Mouse (Mus musculus) hindbrain, postnatal 0 days (tissue): ENCODE results near the gene Bola2. TPM values are rescaled to one million over a fixed set of nuclear protein-coding genes. Genes with fewer than 3 reads are reported as not detected.

Experiments used
- ATAC-seq: fragments of 200-750 bp; cut with Nextera tagmentation; 2 replicates; pipeline ENCODE4 v1.8.0; 2017; ENCODE audit warnings: mild to moderate bottlenecking, moderate TSS enrichment, moderate library complexity
- DNase-seq: peaks from one replicate; pipeline ENCODE4 v3.0.0-alpha.2; 2015; ENCODE audit warnings: low spot score
- H3K27ac ChIP-seq: fragments of 300-500 bp; sonication (generic); 2 replicates; pipeline ENCODE4 v1.5.1; 2014; ENCODE audit warnings: mild to moderate bottlenecking
- H3K27me3 ChIP-seq: fragments of 300-500 bp; sonication (generic); 2 replicates; pipeline ENCODE4 v1.6.1; 2014; ENCODE audit warnings: low read length, mixed read lengths; ENCODE audit not compliant: insufficient read depth
- H3K36me3 ChIP-seq: fragments of 300-500 bp; sonication (generic); 2 replicates; pipeline ENCODE4 v1.6.1; 2014; ENCODE audit warnings: low read length, mixed read lengths; ENCODE audit not compliant: insufficient read depth
- H3K4me1 ChIP-seq: fragments of 300-500 bp; sonication (generic); 2 replicates; pipeline ENCODE4 v1.6.1; 2014; ENCODE audit warnings: antibody characterized with exemption, low read length, mixed read lengths; ENCODE audit not compliant: insufficient read depth
- H3K4me2 ChIP-seq: fragments of 300-500 bp; sonication (generic); 2 replicates; pipeline ENCODE4 v1.6.1; 2014; ENCODE audit warnings: low read depth, mild to moderate bottlenecking, low read length, moderate library complexity, mixed read lengths
- H3K4me3 ChIP-seq: fragments of 300-500 bp; sonication (generic); 2 replicates; pipeline ENCODE4 v1.5.1; 2014; ENCODE audit warnings: low read length
- H3K9ac ChIP-seq: fragments of 300-500 bp; sonication (generic); replicated peaks from 2 replicates; pipeline ENCODE4 v1.6.1; 2014; ENCODE audit warnings: mild to moderate bottlenecking, low read length, moderate library complexity, mixed read lengths
- H3K9me3 ChIP-seq: fragments of 300-500 bp; sonication (generic); 2 replicates; pipeline ENCODE4 v1.6.1; 2016; ENCODE audit warnings: low read length, mixed read lengths
- CTCF ChIP-seq: IDR thresholded peaks from 2 replicates; pipeline ENCODE4 v1.5.1; 2016; ENCODE audit warnings: antibody characterized with exemption, control low read depth, low read depth
- WGBS: fragments of 180-500 bp; shearing (Covaris S2); extraction: QIAGEN DNeasy Blood & Tissue Kit; methylation state at CpG from one replicate; pipeline ENCODE4 v1.1.7; 2014; 5-methylcytosine and 5-hydroxymethylcytosine counted together
- polyA plus RNA-seq: library from polyadenylated mRNA; unstranded; fragments of >200 nt; fragmentation: Nextera tagmentation; extraction: Ambion mirVana; gene quantifications from 2 replicates; pipeline ENCODE4 v1.2.1, GENCODE M21; 2015
- total RNA-seq: library from RNA; depleted of rRNA; stranded (reverse); fragments of >200 nt; gene quantifications from 2 replicates; pipeline ENCODE4 v1.2.3, GENCODE M21; 2014; rRNA removed

The Bola2 gene
- total and polyA plus RNA-seq, 2 experiments from 2014 or later = 122 to 164 TPM

GRCm38 (mm10) chr7:126740132-126740735 lies 45.0 kb downstream of the Bola2 start:
- Histone ChIP-seq H3K4me3 (no peak overlapping the region), H3K9ac (no peak overlapping the region), H3K36me3 (no peaks in the 10 kb centered on the region), H3K27ac (no peak overlapping the region), H3K4me2 (peak overlapping the region; percentile 27; the same call in 1 of the 2 replicates), H3K27me3 (no peaks in the 10 kb centered on the region), H3K4me1 (no peaks in the 10 kb centered on the region; the same call in 1 of the 2 replicates), H3K9me3 (no peaks in the 10 kb centered on the region)
- WGBS = 55% methylated on average over 13 of the region's 13 CpGs
- DNase-seq (peak; percentile 13), ATAC-seq (peak; percentile 81)
- no peak for TF ChIP-seq CTCF

GRCm38 (mm10) chr7:126740977-126741376 lies 45.8 kb downstream of the Bola2 start:
- no peaks in the 10 kb centered on the region for H3K36me3 ChIP-seq
- no peak overlapping the region for H3K4me3 ChIP-seq
- ATAC-seq (no peak), DNase-seq (no peak)
- no peak overlapping the region for H3K27ac ChIP-seq
- H3K9me3 ChIP-seq = no peaks in the 10 kb centered on the region
- no peak overlapping the region for H3K9ac ChIP-seq
- H3K27me3 ChIP-seq = no peaks in the 10 kb centered on the region
- no peaks in the 10 kb centered on the region; the same call in 1 of the 2 replicates for H3K4me1 ChIP-seq
- WGBS = 76% methylated on average over 5 of the region's 5 CpGs
- no peak overlapping the region for H3K4me2 ChIP-seq
- TF ChIP-seq CTCF = no peak

- no peak overlapping the region for H3K4me3 ChIP-seq
- H3K27ac ChIP-seq = no peak overlapping the region
- no peaks in the 10 kb centered on the region for H3K36me3 ChIP-seq
- H3K9me3 ChIP-seq = no peaks in the 10 kb centered on the region
- H3K4me1 ChIP-seq = no peaks in the 10 kb centered on the region; the same call in 1 of the 2 replicates
- no peak overlapping the region for H3K9ac ChIP-seq
- no peaks in the 10 kb centered on the region for H3K27me3 ChIP-seq
- DNase-seq (no peak), ATAC-seq (no peak)
- 88% methylated on average over 5 of the region's 5 CpGs for WGBS
- no peak for TF ChIP-seq CTCF
- no peak overlapping the region for H3K4me2 ChIP-seq
Observed at GRCm38 (mm10) chr7:126741452-126741851, 46.3 kb downstream of the Bola2 start.

GRCm38 (mm10) chr7:126741964-126742482 lies 46.8 kb downstream of the Bola2 start:
- Histone ChIP-seq H3K4me1 (no peaks in the 10 kb centered on the region; the same call in 1 of the 2 replicates), H3K9ac (no peak overlapping the region), H3K27ac (no peak overlapping the region), H3K4me2 (no peak overlapping the region), H3K27me3 (no peaks in the 10 kb centered on the region), H3K9me3 (no peaks in the 10 kb centered on the region), H3K4me3 (no peak overlapping the region), H3K36me3 (no peaks in the 10 kb centered on the region)
- no peak for TF ChIP-seq CTCF
- 91% methylated on average over 13 of the region's 13 CpGs for WGBS
- ATAC-seq (no peak), DNase-seq (no peak)

- 89% methylated on average over 12 of the region's 12 CpGs for WGBS
- no peak for TF ChIP-seq CTCF
Observed at GRCm38 (mm10) chr7:126746066-126746465, 50.9 kb downstream of the Bola2 start.

GRCm38 (mm10) chr7:126746798-126747197 lies 51.6 kb downstream of the Bola2 start:
- 37% methylated on average over 6 of the region's 6 CpGs for WGBS
- H3K4me3 ChIP-seq = no peak overlapping the region
- H3K27me3 ChIP-seq = no peaks in the 10 kb centered on the region
- H3K27ac ChIP-seq = no peak overlapping the region
- TF ChIP-seq CTCF = no peak
- no peak overlapping the region for H3K4me2 ChIP-seq
- DNase-seq (no peak), ATAC-seq (no peak)
- H3K9ac ChIP-seq = no peak overlapping the region
- no peaks in the 10 kb centered on the region for H3K36me3 ChIP-seq
- no peaks in the 10 kb centered on the region for H3K9me3 ChIP-seq
- H3K4me1 ChIP-seq = no peaks in the 10 kb centered on the region

More at GRCm38 (mm10) chr7:126746066-126746465, 50.9 kb downstream of the Bola2 start:
- H3K4me3 ChIP-seq = no peak overlapping the region
- ATAC-seq (no peak), DNase-seq (no peak)
- H3K4me1 ChIP-seq = no peaks in the 10 kb centered on the region
- H3K27me3 ChIP-seq = no peaks in the 10 kb centered on the region
- H3K9me3 ChIP-seq = no peaks in the 10 kb centered on the region
- H3K36me3 ChIP-seq = no peaks in the 10 kb centered on the region
- H3K9ac ChIP-seq = no peak overlapping the region
- no peak overlapping the region for H3K4me2 ChIP-seq
- H3K27ac ChIP-seq = no peak overlapping the region

GRCm38 (mm10) chr7:126748824-126749223 lies 53.6 kb downstream of the Bola2 start:
- WGBS = 82% methylated on average over 7 of the region's 7 CpGs
- Histone ChIP-seq H3K4me3 (no peak overlapping the region), H3K9me3 (no peaks in the 10 kb centered on the region), H3K36me3 (no peaks in the 10 kb centered on the region), H3K9ac (no peak overlapping the region), H3K27me3 (no peaks in the 10 kb centered on the region), H3K4me1 (no peaks in the 10 kb centered on the region), H3K4me2 (no peak overlapping the region), H3K27ac (no peak overlapping the region)
- no peak for ATAC-seq
- DNase-seq = no peak
- no peak for TF ChIP-seq CTCF

Other genes with a start within 250 kb of the Bola2 start
- 0.99 and 5.4 TPM in 2 replicates for gene Atp2a1, start 232.3 kb upstream of the Bola2 start, total RNA-seq
- 0.40 and 0.68 TPM in 2 replicates for gene Atp2a1, start 232.3 kb upstream of the Bola2 start, polyA plus RNA-seq
- 34.1 and 41.1 TPM in 2 replicates for gene Sh2b1, start 220.0 kb upstream of the Bola2 start, total RNA-seq
- gene Sh2b1, start 220.0 kb upstream of the Bola2 start, polyA plus RNA-seq = 50.4 and 54.5 TPM in 2 replicates
- gene Tufm, start 208.0 kb upstream of the Bola2 start, total RNA-seq = 62.5 and 66.1 TPM in 2 replicates
- gene Tufm, start 208.0 kb upstream of the Bola2 start, polyA plus RNA-seq = 106 TPM in 2 replicates
- gene Atxn2l, start 192.0 kb upstream of the Bola2 start, total RNA-seq = 71.1 and 72.3 TPM in 2 replicates
- gene Atxn2l, start 192.0 kb upstream of the Bola2 start, polyA plus RNA-seq = 45.9 and 54.0 TPM in 2 replicates
- gene Eif3c, start 129.0 kb upstream of the Bola2 start, total RNA-seq = 112 and 118 TPM in 2 replicates
- gene Eif3c, start 129.0 kb upstream of the Bola2 start, polyA plus RNA-seq = 198 and 204 TPM in 2 replicates
- gene Apobr, start 110.5 kb upstream of the Bola2 start, total RNA-seq = 0.25 and 6.3 TPM in 2 replicates
- gene Apobr, start 110.5 kb upstream of the Bola2 start, polyA plus RNA-seq = 0.47 and 0.50 TPM in 2 replicates
- 27.7 and 34.2 TPM in 2 replicates for gene Cln3, start 109.6 kb upstream of the Bola2 start, total RNA-seq
- gene Cln3, start 109.6 kb upstream of the Bola2 start, polyA plus RNA-seq = 22.3 and 25.1 TPM in 2 replicates
- gene Il27, start 100.5 kb upstream of the Bola2 start, total RNA-seq = 0.94 TPM in 1 of 2 replicates, not detected in the other
- not detected in 2 replicates for gene Il27, start 100.5 kb upstream of the Bola2 start, polyA plus RNA-seq
- 5.9 and 6.7 TPM in 2 replicates for gene Nupr1, start 64.5 kb upstream of the Bola2 start, total RNA-seq
- gene Nupr1, start 64.5 kb upstream of the Bola2 start, polyA plus RNA-seq = 19.1 and 19.5 TPM in 2 replicates
- 35.1 and 36.3 TPM in 2 replicates for gene Sgf29, start 46.1 kb upstream of the Bola2 start, total RNA-seq
- gene Sgf29, start 46.1 kb upstream of the Bola2 start, polyA plus RNA-seq = 47.0 and 49.9 TPM in 2 replicates
- gene Sult1a1, start 19.0 kb upstream of the Bola2 start, total RNA-seq = 22.1 and 34.8 TPM in 2 replicates
- 19.4 and 22.4 TPM in 2 replicates for gene Sult1a1, start 19.0 kb upstream of the Bola2 start, polyA plus RNA-seq
- gene Slx1b, start 383 bp downstream of the Bola2 start, total RNA-seq = 17.0 and 17.6 TPM in 2 replicates
- gene Slx1b, start 383 bp downstream of the Bola2 start, polyA plus RNA-seq = 8.6 and 9.3 TPM in 2 replicates
- 113 and 150 TPM in 2 replicates for gene Coro1a, start 12.4 kb downstream of the Bola2 start, total RNA-seq
- gene Coro1a, start 12.4 kb downstream of the Bola2 start, polyA plus RNA-seq = 88.1 and 93.7 TPM in 2 replicates
- gene Mapk3, start 64.2 kb downstream of the Bola2 start, total RNA-seq = 109 and 132 TPM in 2 replicates
- 99.9 and 107 TPM in 2 replicates for gene Mapk3, start 64.2 kb downstream of the Bola2 start, polyA plus RNA-seq
- gene Gdpd3, start 70.9 kb downstream of the Bola2 start, total RNA-seq = 0.43 and 3.4 TPM in 2 replicates
- gene Gdpd3, start 70.9 kb downstream of the Bola2 start, polyA plus RNA-seq = 0.92 and 0.99 TPM in 2 replicates
- gene Ypel3, start 81.6 kb downstream of the Bola2 start, total RNA-seq = 163 and 240 TPM in 2 replicates
- 239 and 242 TPM in 2 replicates for gene Ypel3, start 81.6 kb downstream of the Bola2 start, polyA plus RNA-seq
- gene Tbx6, start 86.1 kb downstream of the Bola2 start, total RNA-seq = 0.16 and 2.1 TPM in 2 replicates
- gene Tbx6, start 86.1 kb downstream of the Bola2 start, polyA plus RNA-seq = 0.26 and 0.29 TPM in 2 replicates
- gene Ppp4c, start 97.1 kb downstream of the Bola2 start, total RNA-seq = 126 and 199 TPM in 2 replicates
- gene Ppp4c, start 97.1 kb downstream of the Bola2 start, polyA plus RNA-seq = 142 and 143 TPM in 2 replicates
- 40.1 and 44.8 TPM in 2 replicates for gene Fam57b, start 102.3 kb downstream of the Bola2 start, total RNA-seq
- gene Fam57b, start 102.3 kb downstream of the Bola2 start, polyA plus RNA-seq = 40.7 and 44.3 TPM in 2 replicates
- not detected in 2 replicates for gene 4930451I11Rik, start 136.2 kb downstream of the Bola2 start, total RNA-seq
- gene 4930451I11Rik, start 136.2 kb downstream of the Bola2 start, polyA plus RNA-seq = 0.54 TPM in 1 of 2 replicates, not detected in the other
- gene Doc2a, start 152.0 kb downstream of the Bola2 start, total RNA-seq = 40.5 and 57.3 TPM in 2 replicates
- 31.3 and 37.6 TPM in 2 replicates for gene Doc2a, start 152.0 kb downstream of the Bola2 start, polyA plus RNA-seq
- 4.3 and 9.4 TPM in 2 replicates for gene Hirip3, start 166.6 kb downstream of the Bola2 start, total RNA-seq
- 20.6 and 21.1 TPM in 2 replicates for gene Hirip3, start 166.6 kb downstream of the Bola2 start, polyA plus RNA-seq
- 61.0 and 66.9 TPM in 2 replicates for gene Ino80e, start 167.0 kb downstream of the Bola2 start, total RNA-seq
- 85.2 and 85.5 TPM in 2 replicates for gene Ino80e, start 167.0 kb downstream of the Bola2 start, polyA plus RNA-seq
- gene Taok2, start 189.3 kb downstream of the Bola2 start, total RNA-seq = 140 and 143 TPM in 2 replicates
- gene Taok2, start 189.3 kb downstream of the Bola2 start, polyA plus RNA-seq = 41.0 and 43.7 TPM in 2 replicates
- gene Tmem219, start 227.5 kb downstream of the Bola2 start, total RNA-seq = 45.9 and 47.0 TPM in 2 replicates
- 35.1 and 39.1 TPM in 2 replicates for gene Tmem219, start 227.5 kb downstream of the Bola2 start, polyA plus RNA-seq
- gene Kctd13, start 233.5 kb downstream of the Bola2 start, total RNA-seq = 113 and 128 TPM in 2 replicates
- 124 and 129 TPM in 2 replicates for gene Kctd13, start 233.5 kb downstream of the Bola2 start, polyA plus RNA-seq